Mouse (Mus musculus): ENCODE measurements around the gene Ptprj.

- TF ChIP-seq CTCF (conservative IDR thresholded peaks at IDR 0.05; ENCODE audit: insufficient read depth, insufficient read length, low read depth, low read length) (no peak), POLR2A (IDR thresholded peaks at IDR 0.05; ENCODE audit: low read depth, low read length) (no peak)
Measured at GRCm38 (mm10) chr2:90522455-90522854, 58.0 kb downstream of the Ptprj start.

Measured in kidney, adult 2 months (tissue).